Mouse (Mus musculus): ENCODE data around the gene Kansl3. TPM values are rescaled to one million over a fixed set of nuclear protein-coding genes. Genes with fewer than 3 reads are reported as not detected.
A peak's percentile ranks its signal among the peaks of the same experiment; 100 is the strongest.

The Kansl3 gene
- polyA plus RNA-seq (2015; fragmentation: Nextera tagmentation; extraction: Ambion mirVana): 34.2 and 39.0 TPM in 2 replicates

DNA sequence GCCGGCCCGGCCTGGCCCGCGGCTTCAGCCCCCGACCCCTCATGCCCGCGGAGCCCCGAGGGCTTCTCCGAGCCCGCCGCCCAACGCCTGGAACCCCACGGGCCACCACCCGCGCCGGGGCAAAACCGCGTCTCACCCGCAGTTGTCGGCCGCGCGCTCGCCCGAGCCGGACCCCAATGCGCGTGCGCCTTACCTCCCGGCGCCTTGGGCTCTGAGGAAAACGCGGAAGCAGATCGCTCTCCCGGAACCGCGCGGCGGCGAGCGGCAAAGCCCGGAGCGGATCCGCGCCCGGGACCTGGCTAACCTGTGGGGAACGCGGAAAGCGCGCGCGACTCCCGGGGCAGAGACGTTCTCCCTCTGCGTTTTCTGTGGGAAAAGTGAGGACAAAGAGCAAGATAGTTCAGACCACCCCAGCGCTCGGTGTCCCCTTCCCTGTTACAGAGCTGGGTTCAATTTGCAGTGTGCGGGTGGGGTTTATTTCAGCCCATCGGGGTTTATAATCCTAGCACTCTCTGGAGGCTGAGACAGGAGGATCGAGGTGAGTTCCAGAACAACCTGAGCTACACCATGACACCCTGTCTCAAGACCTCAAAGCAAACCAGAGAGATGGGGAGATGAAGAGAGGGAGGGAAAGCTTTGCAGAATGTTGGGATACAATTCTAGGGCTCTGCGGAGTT, at the start of gene Kansl3:
Gene Kansl3 (minus strand): TSS at position 213 of the 677 bp plus-strand sequence.
- Histone ChIP-seq H3K27ac (peak within 1 kb of the TSS; percentile 60), H3K4me1 (peaks cover 12% of the 10 kb centered on the region), H3K27me3 (no peaks in the 10 kb centered on the region), H3K9me3 (replicated peaks) (no peaks in the 10 kb centered on the region), H3K36me3 (ENCODE audit: poor library complexity, severe bottlenecking) (peaks cover 20% of the 10 kb centered on the region), H3K4me2 (peak within 1 kb of the TSS; percentile 80), H3K9ac (peak within 1 kb of the TSS; percentile 95), H3K4me3 (peak within 1 kb of the TSS; percentile 91)
- 5% methylated on average over 59 of the region's 61 CpGs for WGBS
- peak; percentile 88 for ATAC-seq

DNA sequence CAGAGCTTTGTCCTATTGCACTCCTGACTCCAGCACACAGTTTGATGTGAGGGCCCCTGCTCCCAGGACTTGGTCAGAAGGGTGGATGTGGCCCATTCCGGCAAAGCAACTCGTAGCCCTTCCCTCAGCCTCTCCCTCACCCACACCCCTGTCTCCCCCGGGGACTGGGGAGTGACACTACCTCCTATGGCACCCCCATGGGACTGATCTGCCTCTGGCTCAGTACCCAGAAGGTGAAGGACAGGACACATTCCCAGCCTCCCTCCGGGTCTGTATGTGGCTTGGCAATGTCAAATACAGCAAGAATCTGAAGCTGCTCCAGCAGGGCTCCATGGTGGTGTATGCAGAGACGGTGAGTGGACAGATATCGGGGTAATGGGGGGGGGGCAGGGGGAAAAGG, 35.5 kb upstream of the Kansl3 start:
- Histone ChIP-seq H3K9ac (no peak overlapping the region), H3K9me3 (replicated peaks) (no peaks in the 10 kb centered on the region), H3K4me2 (no peak overlapping the region), H3K4me1 (peaks cover 21% of the 10 kb centered on the region), H3K27me3 (no peaks in the 10 kb centered on the region), H3K36me3 (ENCODE audit: poor library complexity, severe bottlenecking) (no peaks in the 10 kb centered on the region), H3K27ac (no peak overlapping the region), H3K4me3 (no peak overlapping the region)
- ATAC-seq: no peak
- 89% methylated on average over 6 of the region's 6 CpGs for WGBS

DNA sequence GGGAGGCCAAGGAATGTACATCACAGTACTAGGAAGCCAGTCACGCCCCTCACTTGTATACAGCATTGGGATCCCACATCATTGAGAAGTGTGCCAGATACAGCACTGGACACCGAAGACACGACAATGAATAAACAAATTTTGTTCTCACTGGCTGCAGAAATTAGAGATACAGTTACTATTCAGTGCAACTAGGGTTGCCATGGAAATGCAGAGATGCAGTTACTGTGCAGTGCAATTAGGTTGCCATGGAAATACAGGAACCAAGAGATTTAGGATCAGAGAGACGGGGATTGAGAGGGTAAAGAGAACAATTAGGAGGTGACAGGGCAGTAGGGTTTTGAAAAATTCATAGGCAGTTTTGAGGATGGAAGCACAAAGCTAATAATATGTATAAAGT, 32.5 kb upstream of the Kansl3 start:
- Histone ChIP-seq H3K9me3 (replicated peaks) (no peaks in the 10 kb centered on the region), H3K4me2 (0 out of 2 replicates have a peak overlapping the region, but pooled peaks have one; percentile 1), H3K9ac (no peak overlapping the region), H3K27me3 (no peaks in the 10 kb centered on the region), H3K4me1 (peaks cover 21% of the 10 kb centered on the region), H3K36me3 (ENCODE audit: poor library complexity, severe bottlenecking) (no peaks in the 10 kb centered on the region), H3K4me3 (no peak overlapping the region), H3K27ac (peak overlapping the region; percentile 49)
- WGBS: 27% methylated on average over 4 of the region's 4 CpGs
- ATAC-seq: peak; percentile 92

GRCm38 (mm10) chr1:36397041-36397440, 28.1 kb upstream of the Kansl3 start:
- no peak overlapping the region for H3K9ac ChIP-seq
- H3K4me1 ChIP-seq: peaks cover 13% of the 10 kb centered on the region
- H3K4me3 ChIP-seq: no peak overlapping the region
- no peaks in the 10 kb centered on the region for H3K9me3 ChIP-seq (replicated peaks)
- H3K36me3 ChIP-seq (ENCODE audit: poor library complexity, severe bottlenecking): no peaks in the 10 kb centered on the region
- 34% methylated on average over 6 of the region's 6 CpGs for WGBS
- H3K4me2 ChIP-seq: no peak overlapping the region
- no peaks in the 10 kb centered on the region for H3K27me3 ChIP-seq
- no peak overlapping the region for H3K27ac ChIP-seq
- no peak for ATAC-seq

DNA sequence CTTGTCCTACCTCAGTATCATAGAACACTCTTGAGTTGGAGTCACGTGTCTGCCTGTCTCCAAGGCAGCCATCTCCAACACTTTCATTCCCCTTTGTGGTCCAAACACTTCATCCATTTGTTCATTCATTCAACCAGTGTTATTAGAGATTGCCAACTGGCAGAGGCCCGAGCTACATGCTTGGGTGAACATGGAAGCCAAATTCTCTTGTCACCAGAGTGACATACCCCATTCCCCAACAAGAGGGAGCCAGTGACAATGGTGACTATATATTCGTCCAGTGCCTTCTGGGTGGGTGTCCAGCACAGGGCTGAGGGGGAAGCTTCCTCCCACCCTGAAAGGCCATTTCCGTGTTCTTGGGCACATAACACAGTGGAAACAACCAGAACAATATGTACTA, 10.6 kb upstream of the Kansl3 start:
- 68% methylated on average over 4 of the region's 4 CpGs for WGBS
- no peaks in the 10 kb centered on the region for H3K9me3 ChIP-seq (replicated peaks)

GRCm38 (mm10) chr1:36378880-36379279, 9.9 kb upstream of the Kansl3 start:
- Histone ChIP-seq H3K4me1 (no peaks in the 10 kb centered on the region), H3K27me3 (no peaks in the 10 kb centered on the region), H3K4me3 (no peak overlapping the region), H3K36me3 (ENCODE audit: poor library complexity, severe bottlenecking) (no peaks in the 10 kb centered on the region), H3K4me2 (no peak overlapping the region), H3K9me3 (replicated peaks) (no peaks in the 10 kb centered on the region), H3K27ac (no peak overlapping the region), H3K9ac (no peak overlapping the region)
- 80% methylated on average over 6 of the region's 6 CpGs for whole genome bisulfite sequencing
- no peak for ATAC-seq

More for the DNA sequence above, 10.6 kb upstream of the Kansl3 start:
- no peak for ATAC-seq
- no peaks in the 10 kb centered on the region for H3K36me3 ChIP-seq (ENCODE audit: poor library complexity, severe bottlenecking)
- H3K4me3 ChIP-seq: no peak overlapping the region
- H3K27me3 ChIP-seq: no peaks in the 10 kb centered on the region
- H3K27ac ChIP-seq: no peak overlapping the region
- H3K9ac ChIP-seq: no peak overlapping the region
- no peak overlapping the region for H3K4me2 ChIP-seq
- H3K4me1 ChIP-seq: no peaks in the 10 kb centered on the region

DNA sequence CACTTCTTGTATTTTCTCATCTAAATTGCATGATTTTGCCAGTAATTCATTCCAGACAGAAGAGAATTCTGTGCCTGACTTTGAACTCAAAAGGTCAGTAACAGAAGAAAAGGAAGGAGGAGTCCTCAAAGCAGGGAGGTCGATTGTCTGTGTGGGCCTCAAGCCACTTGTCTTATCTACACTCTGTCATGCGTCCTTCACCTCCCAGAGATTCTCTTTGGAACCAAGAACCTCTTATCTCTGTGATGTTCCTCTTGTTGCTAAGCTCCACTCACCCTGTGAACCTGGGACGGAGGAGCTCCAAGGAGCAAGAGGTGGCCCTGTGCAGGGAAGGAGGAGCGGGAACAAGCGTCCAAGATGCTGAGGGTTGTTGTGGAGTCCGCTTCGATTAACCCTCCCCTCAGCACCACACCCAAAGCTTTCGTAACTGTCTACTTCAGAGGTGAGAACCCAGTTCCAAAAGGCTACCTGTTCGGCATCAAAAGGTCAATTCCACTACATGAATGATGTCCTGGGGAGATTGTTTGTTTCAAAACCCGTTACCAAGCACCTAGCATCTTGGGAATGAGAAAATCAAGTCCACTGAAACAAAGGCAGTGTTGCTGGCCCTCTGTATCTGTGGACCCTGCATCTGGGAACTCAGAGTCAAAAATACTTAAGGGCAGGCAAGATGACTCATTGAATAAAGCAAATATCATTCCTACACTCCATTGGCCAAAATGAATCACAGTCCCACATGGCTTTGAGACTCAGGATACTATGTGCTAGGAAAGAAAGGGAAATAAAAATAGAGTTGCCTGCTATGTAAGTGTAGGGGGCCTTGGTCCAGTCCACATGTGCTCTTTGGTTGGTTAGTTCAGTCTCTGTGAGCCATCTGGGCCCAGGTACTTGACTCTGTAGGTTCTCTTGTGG, 3.2 kb upstream of the Kansl3 start, which contains the start of gene Fer1l5:
Gene Fer1l5 (plus strand): TSS at position 358 of the 912 bp plus-strand sequence.
- Histone ChIP-seq H3K36me3 (ENCODE audit: poor library complexity, severe bottlenecking) (no peaks in the 10 kb centered on the region), H3K4me2 (no peak within 1 kb of the TSS), H3K9ac (no peak within 1 kb of the TSS), H3K4me1 (peaks cover 10% of the 10 kb centered on the region), H3K27ac (no peak within 1 kb of the TSS), H3K4me3 (no peak within 1 kb of the TSS), H3K27me3 (no peaks in the 10 kb centered on the region), H3K9me3 (replicated peaks) (no peaks in the 10 kb centered on the region)
- 86% methylated on average over 10 of the region's 10 CpGs for WGBS
- ATAC-seq: no peak

DNA sequence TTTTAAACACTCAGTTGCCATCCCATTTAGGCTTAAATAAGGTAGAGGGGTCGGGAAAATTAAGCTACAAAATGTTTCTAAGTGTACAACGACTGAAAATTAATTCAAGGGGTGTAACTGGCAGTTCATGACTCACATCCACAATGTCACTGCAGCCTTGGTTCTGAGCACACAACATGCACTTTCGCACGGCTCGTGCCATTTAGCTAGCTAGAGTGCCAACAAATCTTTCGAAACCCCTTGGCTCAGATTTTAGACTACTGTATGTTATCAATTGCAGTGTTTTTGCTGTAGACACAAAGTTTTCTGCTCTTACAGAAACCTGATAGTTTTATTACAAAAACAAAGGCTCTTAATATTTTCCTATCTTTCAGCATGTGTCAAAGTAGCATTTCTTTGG, 1.9 kb upstream of the Kansl3 start:
- Histone ChIP-seq H3K27ac (no peak overlapping the region), H3K4me1 (peaks cover 12% of the 10 kb centered on the region), H3K9ac (no peak overlapping the region), H3K4me2 (no peak overlapping the region), H3K36me3 (ENCODE audit: poor library complexity, severe bottlenecking) (peaks cover 7% of the 10 kb centered on the region; the same call in 1 of the 2 replicates), H3K27me3 (no peaks in the 10 kb centered on the region), H3K9me3 (replicated peaks) (no peaks in the 10 kb centered on the region), H3K4me3 (no peak overlapping the region)
- WGBS: 89% methylated on average over 6 of the region's 6 CpGs
- no peak for ATAC-seq

DNA sequence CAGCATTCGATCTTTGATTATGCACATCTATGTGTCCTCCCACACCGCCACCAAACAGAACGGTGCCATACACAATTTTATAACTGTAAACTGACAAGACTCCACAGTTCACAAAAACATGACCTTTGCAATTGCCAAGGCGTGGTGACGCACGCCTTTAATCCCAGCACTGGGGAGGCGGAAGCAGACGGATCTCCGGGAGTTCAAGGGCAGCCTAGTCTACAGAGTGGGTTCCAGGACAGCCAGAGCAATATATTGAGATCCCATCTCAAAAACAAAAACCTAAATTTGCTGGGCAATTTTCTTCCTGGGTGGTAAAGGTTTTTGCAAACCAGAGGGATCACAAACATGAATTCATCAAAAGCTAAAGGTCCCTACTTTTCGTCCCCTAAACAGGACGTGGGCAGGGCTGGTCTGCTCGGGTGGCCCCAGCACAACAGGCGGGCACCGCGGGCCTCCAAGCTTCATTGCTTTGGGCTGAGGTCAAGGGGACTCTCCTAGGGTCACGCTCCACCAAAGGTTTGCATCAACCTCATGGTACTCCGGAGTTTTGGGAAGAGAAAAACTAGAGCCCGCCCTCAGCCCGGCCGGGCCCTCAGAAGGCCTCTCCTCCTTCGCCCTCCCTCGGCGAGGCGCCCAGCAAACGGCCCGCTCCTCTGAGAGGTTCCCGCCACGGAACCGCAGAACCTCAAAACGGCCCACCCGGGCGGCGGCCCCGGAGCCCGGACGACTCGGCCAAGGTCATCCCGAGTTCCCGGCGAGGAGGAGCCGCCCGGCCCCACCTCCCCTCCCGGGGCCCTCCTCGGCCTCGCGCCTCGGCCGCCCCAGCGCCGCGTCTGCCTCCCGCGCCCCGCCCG, 641 bp downstream of the Kansl3 start:
- Histone ChIP-seq H3K27me3 (no peaks in the 10 kb centered on the region), H3K27ac (peak overlapping the region; percentile 60), H3K4me2 (peak overlapping the region; percentile 80), H3K4me3 (peak overlapping the region; percentile 91), H3K9me3 (replicated peaks) (no peaks in the 10 kb centered on the region), H3K36me3 (ENCODE audit: poor library complexity, severe bottlenecking) (peaks cover 27% of the 10 kb centered on the region), H3K4me1 (peaks cover 12% of the 10 kb centered on the region), H3K9ac (peak overlapping the region; percentile 95)
- peak; percentile 85 for ATAC-seq
- 5% methylated on average over 52 of the region's 55 CpGs for WGBS

DNA sequence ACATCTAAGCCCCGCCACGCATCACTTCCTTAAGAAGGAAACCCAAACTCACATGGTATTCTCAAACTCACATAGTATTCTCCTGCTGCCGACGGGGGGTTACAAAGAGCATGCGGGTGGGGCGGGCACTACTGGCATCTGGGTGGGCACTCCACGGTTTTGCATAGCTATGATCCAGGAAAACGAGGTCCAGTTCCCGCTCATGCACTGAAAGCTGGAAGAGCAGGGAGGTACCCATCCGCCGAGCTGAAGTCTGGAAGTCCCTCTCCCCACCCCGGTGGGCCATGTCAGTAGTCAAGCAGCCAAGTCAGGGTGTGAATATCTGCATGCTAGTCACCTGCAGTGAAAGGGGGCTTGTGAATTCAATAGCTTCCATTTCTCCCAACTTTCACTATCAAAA, 1.3 kb downstream of the Kansl3 start:
- WGBS: 54% methylated on average over 12 of the region's 12 CpGs
- no peak for ATAC-seq
- Histone ChIP-seq H3K36me3 (ENCODE audit: poor library complexity, severe bottlenecking) (peaks cover 31% of the 10 kb centered on the region), H3K4me1 (peaks cover 12% of the 10 kb centered on the region), H3K27ac (no peak overlapping the region), H3K4me3 (peak overlapping the region; percentile 91), H3K9me3 (replicated peaks) (no peaks in the 10 kb centered on the region), H3K27me3 (no peaks in the 10 kb centered on the region), H3K4me2 (peak overlapping the region; percentile 80), H3K9ac (peak overlapping the region; percentile 95)

GRCm38 (mm10) chr1:36356955-36357695, 11.9 kb downstream of the Kansl3 start:
- ATAC-seq: no peak
- H3K4me1 ChIP-seq: no peaks in the 10 kb centered on the region
- no peak overlapping the region for H3K9ac ChIP-seq
- no peaks in the 10 kb centered on the region for H3K27me3 ChIP-seq
- H3K4me2 ChIP-seq: no peak overlapping the region
- no peaks in the 10 kb centered on the region for H3K9me3 ChIP-seq (replicated peaks)
- no peak overlapping the region for H3K4me3 ChIP-seq
- 95% methylated on average over 5 of the region's 5 CpGs for WGBS
- no peak overlapping the region for H3K27ac ChIP-seq
- peaks cover 70% of the 10 kb centered on the region for H3K36me3 ChIP-seq (ENCODE audit: poor library complexity, severe bottlenecking)

All from forebrain, embryonic 13.5 days (tissue).